Mouse (Mus musculus): ENCODE data around the gene Muc5ac.
A peak's percentile ranks its signal among the peaks of the same experiment; 100 is the strongest.
"Not testable (repeated sequence)": the region's sequence is repeated elsewhere in the genome, so short reads cannot be mapped to it uniquely, and the experiment has no call there.

Gene Muc5ac

DNA sequence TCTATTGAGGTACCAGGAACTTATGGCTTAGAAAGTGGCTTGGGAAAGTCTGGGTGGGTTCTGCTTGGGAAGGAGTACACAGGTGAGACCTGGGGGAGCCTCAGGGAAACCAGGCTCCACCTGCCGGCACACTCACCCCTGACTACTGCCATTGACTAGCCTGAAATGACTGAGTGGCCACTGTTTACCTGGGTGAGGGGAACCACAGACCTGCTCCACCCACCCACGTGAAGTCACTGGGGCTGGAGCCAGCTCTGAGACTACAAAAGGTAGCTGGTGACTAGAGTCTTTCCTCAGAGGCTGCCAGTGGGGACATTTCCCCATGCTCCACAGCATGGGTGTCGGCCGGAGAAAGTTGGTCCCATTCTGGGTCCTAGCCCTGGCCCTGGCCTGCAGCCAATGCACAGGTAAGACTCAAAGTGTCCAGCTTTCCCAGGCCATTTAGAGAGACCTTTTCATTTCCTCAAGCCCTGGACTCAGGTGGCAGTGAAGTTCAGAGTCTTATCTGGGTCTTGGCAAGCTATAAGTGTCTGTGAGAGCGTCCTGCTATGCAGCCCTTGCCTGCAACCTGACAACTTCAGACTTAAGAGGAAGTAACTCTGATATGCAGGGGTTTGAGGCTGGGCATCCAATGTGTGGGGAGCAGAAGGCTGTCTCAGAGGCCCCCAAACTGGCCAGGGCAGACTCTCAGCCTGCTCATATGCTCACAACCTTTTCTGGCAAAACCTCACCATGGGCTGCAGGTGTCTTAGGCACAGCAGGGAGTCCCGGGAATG, at the start of gene Muc5ac:
Muc5ac (plus strand) TSS at position 296 of the 776 bp plus-strand sequence.
- DNase-seq (ENCODE audit: low spot score) = no peak

DNA sequence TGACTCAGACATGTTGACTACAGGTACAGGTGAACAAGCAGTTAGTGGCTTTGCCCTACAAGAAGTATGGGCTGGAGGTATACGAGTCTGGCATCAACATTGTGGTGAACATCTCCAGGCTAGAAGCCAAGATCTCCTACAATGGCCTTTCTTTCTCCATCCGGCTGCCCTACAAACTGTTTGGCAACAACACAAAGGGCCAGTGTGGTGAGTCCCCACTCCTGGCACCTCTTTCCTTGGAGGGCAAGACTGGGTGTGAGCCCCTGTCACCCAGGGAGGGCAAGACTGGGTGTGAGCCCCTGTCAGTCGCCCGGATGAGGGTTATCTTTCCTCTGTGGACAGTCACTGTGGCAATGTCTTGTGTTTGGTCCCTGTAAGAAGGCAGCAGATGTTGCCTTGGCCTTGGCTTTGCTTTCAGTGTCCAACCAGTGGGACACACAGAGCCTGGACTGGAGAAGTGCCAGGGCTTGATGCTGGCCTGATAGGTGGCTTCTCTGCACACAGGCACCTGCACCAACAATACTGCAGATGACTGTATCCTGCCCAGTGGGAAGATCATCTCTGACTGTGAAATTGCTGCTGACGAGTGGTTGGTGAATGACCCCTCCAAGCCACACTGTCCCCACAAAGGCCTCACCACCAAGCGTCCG, 41.2 kb upstream of the Muc5ac start:
- no peak for DNase-seq (ENCODE audit: low spot score)

DNA sequence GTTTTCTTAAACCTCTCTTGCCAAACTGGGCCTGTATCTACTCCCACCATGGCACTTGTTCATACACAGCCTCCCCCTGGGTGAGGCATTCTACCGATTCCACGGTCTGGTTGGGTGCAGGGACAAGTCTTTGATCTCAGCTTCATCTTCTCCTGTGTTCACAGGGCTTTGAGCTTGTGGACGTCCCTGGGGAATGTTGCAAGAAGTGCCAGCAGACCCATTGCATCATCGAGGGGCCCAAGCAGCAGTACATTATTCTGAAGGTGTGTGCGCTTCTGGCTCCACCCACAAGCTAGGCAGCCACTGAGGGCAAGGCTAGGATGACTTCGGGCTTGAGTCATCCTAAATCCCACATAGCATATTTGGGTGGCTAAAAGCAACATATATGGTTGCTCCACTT, 36.3 kb upstream of the Muc5ac start:
- no peak for DNase-seq (ENCODE audit: low spot score)

DNA sequence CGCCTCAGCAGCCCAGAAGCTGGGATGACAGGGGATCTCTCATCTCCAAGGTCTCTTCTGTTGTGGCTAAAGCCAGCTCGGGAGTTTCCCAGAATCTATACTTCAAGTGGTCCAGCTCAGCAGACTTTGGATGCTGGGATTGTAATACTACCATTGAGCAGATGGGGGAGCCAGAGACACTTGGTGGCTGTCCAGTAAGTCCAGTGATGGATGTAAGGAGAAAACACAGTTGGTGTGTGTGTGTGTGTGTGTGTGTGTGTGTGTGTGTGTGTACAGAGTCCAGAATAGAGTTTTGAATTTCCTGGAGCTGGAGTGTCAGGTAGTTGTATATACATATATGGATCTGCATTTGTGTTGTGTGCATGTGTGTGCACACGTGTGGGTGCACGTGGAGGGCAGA, 32.9 kb upstream of the Muc5ac start:
- peak; percentile 65 for DNase-seq (ENCODE audit: low spot score)

DNA sequence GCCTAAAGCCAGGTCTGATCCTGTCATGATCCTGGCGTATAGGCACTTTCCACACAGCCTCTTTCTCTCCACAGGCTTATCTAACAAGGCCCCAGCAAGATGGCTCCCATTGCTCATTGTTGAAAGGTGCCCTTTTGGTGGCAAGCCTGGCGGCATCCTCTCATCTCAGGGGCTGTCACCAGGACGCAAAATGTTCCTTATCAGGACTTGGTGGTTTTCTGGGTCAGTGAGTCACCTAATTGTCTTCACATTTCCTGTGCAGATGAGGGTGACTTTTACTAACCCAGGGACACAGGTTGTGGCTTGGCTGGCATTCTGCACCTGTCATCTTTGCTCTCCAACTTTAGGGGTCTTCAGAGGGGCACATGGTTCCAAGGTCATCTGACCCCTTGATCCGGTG, 30.5 kb upstream of the Muc5ac start:
- no peak for DNase-seq (ENCODE audit: low spot score)

DNA sequence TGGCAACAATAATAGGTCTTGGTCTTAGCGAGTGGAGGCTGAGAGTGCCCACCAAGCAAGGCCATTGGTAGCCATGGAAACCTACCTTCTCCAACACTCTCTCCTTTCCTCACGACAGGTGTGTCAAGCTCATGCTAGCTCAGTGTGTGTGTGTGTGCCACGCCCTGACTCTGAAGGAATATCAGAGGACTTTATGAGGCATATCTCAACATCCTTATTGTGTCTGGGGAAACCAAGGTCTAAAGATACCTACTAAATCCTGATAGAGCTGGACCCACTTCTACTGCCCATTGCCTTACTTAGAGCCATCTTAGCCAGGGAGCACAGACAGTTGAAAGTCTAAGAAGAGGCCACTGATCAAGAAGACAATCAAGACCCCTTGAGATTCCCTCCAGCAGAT, 18.3 kb upstream of the Muc5ac start:
- no peak for DNase-seq (ENCODE audit: low spot score)

DNA sequence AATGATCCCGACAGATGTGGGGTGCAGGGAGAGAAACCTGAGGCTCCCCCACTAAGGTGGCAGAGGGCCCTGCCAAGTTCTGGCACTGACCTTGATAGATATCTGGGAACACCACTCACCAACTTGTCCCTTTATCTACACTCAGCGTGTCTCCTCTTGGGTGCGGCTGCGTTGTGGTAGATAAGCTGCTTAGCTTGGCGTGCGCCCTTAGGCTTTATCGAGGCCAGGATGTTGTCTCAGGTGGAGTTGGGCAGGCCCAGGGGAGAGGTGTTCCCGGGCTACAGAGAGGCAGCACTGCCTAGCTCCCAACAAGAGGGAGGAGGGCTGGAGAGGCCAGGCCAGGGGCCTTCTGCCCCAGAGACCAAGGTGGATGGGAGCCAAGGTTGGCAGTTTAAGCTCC, 17.8 kb upstream of the Muc5ac start:
- DNase-seq (ENCODE audit: low spot score) = no peak

DNA sequence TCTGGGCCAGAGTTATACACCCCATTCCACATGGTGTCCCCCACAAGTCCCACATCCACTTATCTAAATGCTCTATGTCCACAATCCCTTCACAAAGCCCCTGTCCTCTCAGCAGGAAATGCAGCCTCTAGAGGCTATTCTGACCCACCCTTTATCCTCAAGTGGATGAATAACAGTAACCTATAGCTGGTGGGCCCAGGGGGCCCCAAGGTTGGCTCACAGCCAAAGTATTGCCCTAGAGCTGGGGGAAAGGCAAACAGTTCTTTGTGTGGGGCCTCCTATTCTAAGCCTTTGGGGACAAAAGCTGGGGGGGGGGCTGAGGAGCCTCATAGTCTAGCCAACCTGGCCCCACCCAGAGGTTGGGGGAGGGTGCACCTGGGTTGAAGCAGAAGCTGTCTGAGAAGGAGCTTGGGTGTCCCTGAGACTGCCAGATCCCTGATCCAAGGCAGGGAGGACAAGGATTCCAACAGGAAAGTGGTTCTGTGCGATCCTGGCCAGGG, 16.7 kb upstream of the Muc5ac start:
- DNase-seq (ENCODE audit: low spot score) = no peak

DNA sequence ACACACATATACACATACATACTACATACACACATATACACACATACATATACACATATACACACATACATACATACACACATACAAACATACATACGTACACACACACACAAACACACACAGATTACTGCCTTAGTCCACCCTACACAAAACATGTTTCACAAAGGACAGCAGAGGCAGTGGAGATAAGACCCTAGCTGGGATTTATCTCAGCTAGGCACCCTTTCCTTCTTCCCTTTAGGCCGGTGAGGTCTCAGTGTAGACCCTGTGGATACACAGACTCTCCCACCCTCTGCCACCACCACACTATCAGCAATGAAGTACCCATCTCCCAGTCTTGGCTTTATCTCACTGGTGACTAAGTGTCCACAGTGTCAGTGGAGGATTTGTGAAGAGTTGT, 13.9 kb upstream of the Muc5ac start:
- DNase-seq (ENCODE audit: low spot score) = no peak

DNA sequence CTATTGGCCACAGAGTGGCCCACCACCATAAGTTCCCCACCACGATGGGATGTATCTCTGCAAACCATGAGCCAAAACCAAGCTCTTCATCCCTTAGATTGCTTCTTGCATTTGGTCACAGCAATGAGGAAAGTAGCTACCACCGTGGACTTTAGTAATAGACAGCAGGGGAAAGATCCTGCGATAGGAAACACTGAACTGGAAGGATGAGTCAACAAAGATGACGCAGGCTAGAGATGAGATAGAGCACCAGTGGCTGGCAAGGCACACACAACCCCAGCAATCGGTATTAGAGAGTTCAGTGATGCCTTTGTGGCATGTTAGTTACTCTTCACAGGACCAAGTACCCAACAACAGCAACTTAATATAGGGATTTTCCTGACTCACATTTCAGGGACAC, 12.6 kb upstream of the Muc5ac start:
- no peak for DNase-seq (ENCODE audit: low spot score)

DNA sequence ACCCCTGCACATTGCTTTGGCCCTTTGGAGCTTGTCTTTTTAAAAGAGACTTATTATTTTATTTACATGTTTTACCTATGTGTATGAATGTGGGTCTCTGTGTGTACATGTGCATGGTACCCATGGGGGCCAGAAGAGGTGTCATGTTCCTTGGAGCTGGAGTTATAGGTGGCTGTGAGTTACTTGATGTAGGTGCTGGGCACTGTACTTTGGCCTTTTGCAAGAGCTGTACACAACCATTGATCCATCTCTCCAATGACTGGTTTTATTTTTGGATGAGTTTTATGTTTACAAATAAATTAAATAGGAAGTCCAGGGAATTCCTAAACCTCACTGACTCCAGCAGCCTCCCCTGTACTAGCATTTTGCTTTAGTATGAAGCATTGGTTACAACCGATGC, 5.5 kb downstream of the Muc5ac start:
- DNase-seq (ENCODE audit: low spot score) = no peak

DNA sequence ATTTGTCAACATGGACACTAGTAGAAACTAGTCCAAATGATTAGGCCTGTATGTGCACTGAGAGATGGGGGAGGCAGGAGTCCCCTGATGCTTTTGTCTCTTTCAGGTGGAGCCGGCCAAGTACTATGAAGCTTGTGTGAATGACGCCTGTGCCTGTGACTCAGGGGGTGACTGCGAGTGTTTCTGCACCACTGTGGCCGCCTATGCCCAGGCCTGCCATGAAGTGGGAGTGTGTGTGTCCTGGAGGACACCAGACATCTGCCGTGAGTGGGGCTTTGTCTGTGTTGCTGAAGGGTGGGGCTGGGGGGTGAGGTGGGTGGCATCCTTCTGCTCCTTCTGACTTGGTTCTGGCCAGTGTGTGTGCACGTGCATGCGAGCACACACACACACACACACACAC, 14.4 kb downstream of the Muc5ac start:
- DNase-seq (ENCODE audit: low spot score) = no peak

DNA sequence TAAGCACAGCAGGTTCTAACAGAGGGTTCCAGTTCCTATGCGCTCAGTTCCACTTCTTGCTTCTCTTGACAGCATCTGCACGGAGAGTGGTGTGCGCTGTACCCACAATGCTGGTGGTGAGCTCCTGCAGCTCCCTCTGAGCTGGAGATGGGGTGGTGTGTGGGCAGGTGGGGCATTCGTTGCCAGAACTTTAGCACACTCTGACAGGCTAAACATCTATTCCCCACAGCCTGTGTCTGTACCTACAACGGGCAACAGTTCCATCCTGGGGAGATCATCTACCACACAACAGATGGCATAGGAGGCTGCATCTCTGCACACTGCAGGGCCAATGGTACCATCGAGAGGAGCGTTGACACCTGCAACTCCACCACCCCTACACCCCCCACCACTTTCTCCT, 16.6 kb downstream of the Muc5ac start:
- DNase-seq (ENCODE audit: low spot score) = no peak

DNA sequence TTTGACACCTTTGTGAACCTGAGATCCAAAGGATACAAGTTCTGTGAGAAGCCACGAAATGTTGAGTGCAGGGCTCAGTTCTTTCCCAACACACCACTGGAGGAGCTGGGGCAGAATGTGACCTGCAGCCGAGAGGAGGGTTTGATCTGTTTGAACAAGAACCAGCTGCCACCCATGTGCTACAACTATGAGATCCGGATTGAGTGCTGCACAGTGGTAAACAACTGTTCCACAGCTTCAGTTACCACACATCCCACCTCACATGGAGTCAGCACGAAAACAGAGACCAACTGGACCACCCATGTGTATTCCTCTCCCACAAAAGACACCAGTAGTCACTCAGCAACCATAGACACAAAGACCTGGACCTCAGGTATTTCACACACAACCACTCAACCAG, 19.1 kb downstream of the Muc5ac start:
- not testable (repeated sequence) for DNase-seq (ENCODE audit: low spot score)

DNA sequence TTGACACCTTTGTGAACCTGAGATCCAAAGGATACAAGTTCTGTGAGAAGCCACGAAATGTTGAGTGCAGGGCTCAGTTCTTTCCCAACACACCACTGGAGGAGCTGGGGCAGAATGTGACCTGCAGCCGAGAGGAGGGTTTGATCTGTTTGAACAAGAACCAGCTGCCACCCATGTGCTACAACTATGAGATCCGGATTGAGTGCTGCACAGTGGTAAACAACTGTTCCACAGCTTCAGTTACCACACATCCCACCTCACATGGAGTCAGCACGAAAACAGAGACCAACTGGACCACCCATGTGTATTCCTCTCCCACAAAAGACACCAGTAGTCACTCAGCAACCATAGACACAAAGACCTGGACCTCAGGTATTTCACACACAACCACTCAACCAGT, 21.2 kb downstream of the Muc5ac start:
- not testable (repeated sequence) for DNase-seq (ENCODE audit: low spot score)

DNA sequence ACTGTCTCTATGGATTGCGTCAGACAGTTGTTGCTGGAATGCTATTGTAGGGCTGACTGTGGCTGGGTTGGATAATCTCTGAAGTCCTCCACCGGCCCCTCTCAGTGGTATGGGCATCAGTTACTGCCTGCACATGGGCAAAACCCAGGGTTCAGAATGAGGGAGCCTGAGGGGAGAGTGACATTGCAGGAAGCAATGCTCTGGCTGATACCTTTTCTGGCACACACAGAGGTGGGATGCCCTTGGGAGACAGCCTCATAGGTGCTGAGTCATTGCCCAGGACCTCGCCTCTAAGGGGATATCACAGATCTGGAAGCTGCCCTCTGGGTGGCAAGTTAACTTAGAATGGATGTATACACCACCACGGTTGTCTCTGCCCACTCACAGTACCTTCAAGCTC, 24.5 kb downstream of the Muc5ac start:
- no peak for DNase-seq (ENCODE audit: low spot score)

DNA sequence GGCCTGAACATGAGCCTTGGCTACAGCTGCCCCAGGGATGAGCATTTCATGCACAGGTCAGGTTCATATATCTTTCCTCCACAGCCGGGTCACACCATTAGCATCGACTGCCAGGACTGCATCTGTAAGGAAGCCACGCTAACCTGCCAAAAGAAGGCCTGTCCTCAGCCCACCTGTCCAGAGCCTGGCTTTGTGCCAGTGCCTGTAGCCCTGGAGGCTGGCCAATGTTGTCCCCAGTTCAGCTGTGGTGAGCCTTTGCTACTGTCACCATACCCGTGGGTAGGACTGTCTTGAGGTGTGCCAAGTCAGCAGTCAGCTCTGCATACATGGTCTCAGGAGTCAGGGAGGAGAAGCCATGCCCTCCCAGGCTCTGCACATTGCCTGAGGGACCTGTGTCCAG, 26.6 kb downstream of the Muc5ac start:
- DNase-seq (ENCODE audit: low spot score) = no peak

DNA sequence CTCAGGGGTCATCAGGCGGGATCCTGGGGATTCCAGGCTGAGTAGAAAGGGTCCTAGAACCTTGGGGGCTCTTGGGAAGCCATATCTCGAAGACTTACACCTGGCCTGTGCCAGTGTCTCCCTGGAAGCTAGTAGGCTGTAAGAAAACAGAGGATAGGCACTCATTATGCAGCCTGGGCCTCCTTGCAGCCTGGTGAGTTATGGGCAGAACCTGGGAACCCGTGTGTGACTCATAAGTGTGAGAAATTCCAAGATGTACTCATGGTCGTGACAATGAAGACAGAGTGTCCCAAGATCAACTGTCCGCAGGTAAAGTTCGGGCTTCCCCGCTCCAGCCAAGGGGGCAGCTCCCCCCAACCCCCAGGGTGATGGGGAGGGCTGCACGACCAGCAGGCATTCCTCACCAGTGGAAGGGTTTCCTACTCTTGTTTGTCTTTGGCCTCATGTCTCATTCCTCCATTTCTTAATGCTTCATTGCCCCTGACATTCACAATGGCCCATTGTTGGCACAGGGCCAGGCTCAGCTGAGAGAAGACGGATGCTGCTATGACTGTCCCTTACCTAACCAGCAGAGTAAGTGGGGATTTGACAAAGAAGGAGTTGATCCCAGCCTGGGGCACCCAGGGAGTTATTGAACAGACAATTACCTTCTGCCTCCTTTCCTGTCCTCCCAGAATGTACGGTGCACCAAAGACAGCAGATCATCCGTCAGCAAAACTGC, 28.7 kb downstream of the Muc5ac start:
- peak; percentile 14 for DNase-seq (ENCODE audit: low spot score)

DNA sequence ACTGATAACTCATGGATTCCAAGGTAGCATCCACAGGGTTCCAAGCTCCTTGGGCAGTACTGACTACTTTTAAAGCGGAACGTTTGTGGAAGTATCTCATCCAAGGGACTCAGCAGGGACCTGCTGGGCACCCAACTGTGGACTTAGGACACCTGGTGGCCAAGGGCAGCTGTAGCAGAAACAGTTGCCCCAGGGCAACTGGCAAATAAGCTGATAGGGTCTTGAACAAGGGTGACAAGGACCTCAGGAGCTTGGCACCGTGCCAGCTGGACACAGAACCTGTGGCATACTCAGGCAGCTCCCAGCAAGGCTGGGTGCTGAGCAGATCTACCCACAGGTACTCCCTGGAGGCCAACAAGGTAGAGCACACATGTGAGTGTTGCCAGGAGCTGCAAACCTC, 29.5 kb downstream of the Muc5ac start:
- no peak for DNase-seq (ENCODE audit: low spot score)

DNA sequence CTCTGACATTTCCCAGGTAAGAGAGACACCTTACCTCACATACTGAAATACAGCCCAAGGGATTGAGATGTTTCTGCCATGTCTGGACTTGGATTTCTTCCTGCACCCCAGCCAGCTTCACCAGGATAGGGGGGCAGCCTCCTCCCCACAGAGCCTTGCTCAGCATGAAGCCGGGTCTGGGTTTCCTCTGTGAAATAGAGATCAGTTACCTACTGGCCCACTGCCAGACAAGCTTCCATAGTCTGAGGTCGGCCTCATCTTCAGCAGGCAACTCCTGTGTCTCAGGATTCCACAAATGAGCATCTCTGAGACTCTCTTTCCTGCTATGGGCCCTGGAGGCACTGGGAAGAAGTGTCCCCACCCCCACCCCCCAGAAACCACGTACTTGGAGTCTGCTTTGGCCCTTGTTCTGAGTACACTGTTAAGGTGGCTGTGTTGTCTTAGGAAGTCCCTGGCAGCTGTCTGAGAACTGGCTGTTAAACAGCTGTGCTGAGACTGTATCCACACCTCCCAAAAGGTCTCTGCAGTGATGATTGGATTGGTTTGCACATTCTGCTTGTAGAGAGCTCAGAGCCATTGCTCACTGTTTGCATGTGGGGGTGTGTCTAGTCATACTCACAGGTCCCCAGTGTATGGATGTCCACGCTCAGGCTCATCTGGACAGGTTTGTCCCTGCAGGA, 34.0 kb downstream of the Muc5ac start:
- DNase-seq (ENCODE audit: low spot score) = no peak

DNA sequence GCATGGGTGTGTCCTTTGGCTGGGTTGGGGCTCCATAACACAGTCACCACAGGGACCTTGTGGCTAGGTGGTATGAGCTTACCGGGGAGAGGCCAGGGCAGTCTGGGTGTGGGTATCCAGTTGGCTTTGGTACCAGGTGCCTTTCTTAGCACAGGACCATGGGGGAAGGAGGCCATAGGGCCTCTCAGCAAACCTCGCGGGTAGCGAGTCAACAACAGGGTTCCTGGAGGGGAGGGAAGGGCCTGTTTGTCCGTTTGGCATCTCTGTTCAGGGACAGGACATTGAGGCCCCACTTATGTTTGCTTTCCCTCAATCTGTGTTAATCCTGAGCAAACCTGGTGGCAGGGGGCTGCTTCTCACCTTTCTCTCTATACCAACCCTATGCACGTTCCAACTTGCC, 34.9 kb downstream of the Muc5ac start:
- DNase-seq (ENCODE audit: low spot score) = no peak

DNA sequence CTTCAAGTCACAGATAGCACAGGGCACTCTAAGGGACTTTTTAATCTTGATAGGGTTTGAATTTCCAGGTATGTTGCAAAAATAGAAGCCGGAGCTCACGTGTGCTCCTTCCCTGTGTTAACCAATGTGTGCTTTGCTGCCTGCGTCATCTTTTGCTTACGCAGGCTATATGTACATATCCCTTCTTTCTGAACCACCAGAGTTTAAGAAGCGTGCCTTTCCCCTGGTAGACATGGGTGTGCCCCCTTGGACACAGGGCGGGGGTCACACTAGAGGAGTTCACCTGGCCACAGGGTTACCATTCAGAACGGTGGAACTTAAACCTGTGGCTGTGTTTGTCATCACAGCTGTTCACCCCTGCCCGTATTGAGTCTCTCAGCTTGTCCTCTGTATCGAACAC, 35.6 kb downstream of the Muc5ac start:
- no peak for DNase-seq (ENCODE audit: low spot score)

DNA sequence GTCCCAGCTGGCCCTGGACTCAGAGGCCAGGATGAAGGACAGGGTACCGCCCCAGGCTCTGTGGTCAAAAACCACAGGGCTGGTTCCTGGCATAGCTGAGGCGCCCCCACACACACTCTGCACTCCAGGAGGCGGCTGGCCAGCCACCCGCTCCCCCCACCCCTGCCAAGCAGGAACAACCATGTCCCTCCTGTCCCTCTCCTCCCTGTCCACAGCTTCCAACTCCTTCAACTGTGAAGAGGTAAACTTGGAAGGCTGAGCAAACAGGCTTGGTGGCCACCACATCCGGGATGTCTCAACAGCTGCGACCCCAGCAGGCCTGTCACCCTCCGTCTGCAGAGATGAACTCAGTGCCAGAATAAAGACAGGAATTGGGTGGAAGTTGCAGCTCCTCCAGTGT, 47.2 kb downstream of the Muc5ac start:
- DNase-seq (ENCODE audit: low spot score) = no peak
